Mouse (Mus musculus): Measurements from ENCODE around the gene Gak. TPM values are rescaled to one million over a fixed set of nuclear protein-coding genes. Genes with fewer than 3 reads are reported as not detected.

Gene Gak
- polyA plus RNA-seq, 1 experiment from 2014 or later, result 46.7 TPM

DNA sequence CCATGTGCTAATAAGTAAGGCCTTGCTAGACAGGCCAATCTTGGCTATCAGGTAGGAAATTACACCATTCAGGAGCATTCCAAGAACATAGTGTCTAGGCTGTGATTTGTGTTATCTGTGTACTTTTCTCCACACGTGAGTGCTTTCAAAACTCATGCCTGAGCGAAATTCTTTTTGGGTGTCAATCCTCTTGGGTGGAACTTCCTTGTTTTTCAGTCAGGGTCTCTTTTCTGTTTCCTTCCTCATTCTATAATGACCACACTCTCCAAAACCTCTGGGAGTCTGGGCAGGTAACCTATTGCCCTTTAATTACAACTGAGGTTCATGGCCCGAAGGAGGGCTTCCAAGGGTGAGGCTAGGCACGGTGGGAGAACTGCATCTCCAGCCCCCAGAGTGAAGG, 63.0 kb downstream of the Gak start:
- peaks cover 45% of the 10 kb centered on the region for H3K36me3 ChIP-seq

DNA sequence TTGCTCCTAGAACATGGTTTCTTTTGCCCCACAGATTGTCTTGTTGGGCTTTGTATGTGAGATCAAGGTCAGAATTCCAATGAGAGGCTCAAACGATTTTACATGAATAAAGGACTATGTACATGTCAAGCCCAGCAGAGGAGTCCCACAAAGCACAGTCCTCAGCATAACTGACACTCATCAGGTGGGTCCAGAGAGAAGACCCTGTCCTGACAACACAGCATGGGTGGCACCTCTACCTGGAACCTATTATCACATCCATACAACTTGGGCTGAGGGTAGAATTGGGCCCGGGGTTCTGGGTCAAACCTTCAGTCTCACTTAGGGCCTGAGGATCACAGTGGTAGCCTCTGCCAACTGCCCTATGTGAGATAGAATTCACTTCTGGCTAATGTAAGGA, 64.2 kb downstream of the Gak start:
- peaks cover 33% of the 10 kb centered on the region for H3K36me3 ChIP-seq
- H3K4me2 ChIP-seq, result no peak overlapping the region
- H3K9me3 ChIP-seq, result no peaks in the 10 kb centered on the region
- no peaks in the 10 kb centered on the region for H3K4me1 ChIP-seq
- 88% methylated on average over 2 of the region's 2 CpGs for WGBS
- H3K9ac ChIP-seq, result no peak overlapping the region
- no peaks in the 10 kb centered on the region for H3K27me3 ChIP-seq
- no peak overlapping the region for H3K4me3 ChIP-seq
- ATAC-seq (ENCODE audit: insufficient number of reproducible peaks, insufficient read depth, low FRiP score, low TSS enrichment, low read depth), result 0 out of 2 replicates have a peak, but pooled peaks have one; percentile 37
- H3K27ac ChIP-seq, result no peak overlapping the region

More for the DNA sequence above, 63.0 kb downstream of the Gak start:
- WGBS, result 91% methylated on average over 4 of the region's 4 CpGs
- Histone ChIP-seq H3K27me3 (no peaks in the 10 kb centered on the region), H3K4me2 (no peak overlapping the region), H3K9ac (no peak overlapping the region), H3K9me3 (no peaks in the 10 kb centered on the region), H3K4me3 (no peak overlapping the region), H3K4me1 (no peaks in the 10 kb centered on the region), H3K27ac (no peak overlapping the region)
- no peak for ATAC-seq (ENCODE audit: insufficient number of reproducible peaks, insufficient read depth, low FRiP score, low TSS enrichment, low read depth)

DNA sequence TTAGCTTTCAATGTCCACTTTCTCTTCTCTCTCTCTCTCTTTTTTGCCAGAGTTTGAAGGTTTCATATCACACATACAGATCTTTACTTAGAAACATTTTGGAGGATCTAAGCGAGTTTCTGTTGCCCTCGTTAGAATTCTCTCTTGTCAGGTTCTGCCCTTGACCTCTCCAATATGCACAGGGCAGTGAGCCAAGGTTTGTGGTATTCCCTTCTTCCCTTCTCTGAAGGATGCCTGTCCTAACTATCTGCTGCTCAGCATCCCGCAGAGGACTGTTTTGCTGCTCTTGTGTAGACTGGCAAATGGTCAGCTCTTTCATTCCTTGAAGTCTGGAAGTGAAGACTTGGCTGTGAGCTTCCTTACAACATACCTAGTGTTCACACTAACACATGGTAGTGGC, 65.2 kb downstream of the Gak start:
- H3K27ac ChIP-seq, result no peak overlapping the region
- H3K4me3 ChIP-seq, result no peak overlapping the region
- no peaks in the 10 kb centered on the region for H3K9me3 ChIP-seq
- no peaks in the 10 kb centered on the region for H3K27me3 ChIP-seq
- H3K4me2 ChIP-seq, result no peak overlapping the region
- WGBS, result 87% methylated on average over 3 of the region's 3 CpGs
- H3K4me1 ChIP-seq, result no peaks in the 10 kb centered on the region
- no peak overlapping the region for H3K9ac ChIP-seq
- ATAC-seq (ENCODE audit: insufficient number of reproducible peaks, insufficient read depth, low FRiP score, low TSS enrichment, low read depth), result no peak
- peaks cover 23% of the 10 kb centered on the region for H3K36me3 ChIP-seq

DNA sequence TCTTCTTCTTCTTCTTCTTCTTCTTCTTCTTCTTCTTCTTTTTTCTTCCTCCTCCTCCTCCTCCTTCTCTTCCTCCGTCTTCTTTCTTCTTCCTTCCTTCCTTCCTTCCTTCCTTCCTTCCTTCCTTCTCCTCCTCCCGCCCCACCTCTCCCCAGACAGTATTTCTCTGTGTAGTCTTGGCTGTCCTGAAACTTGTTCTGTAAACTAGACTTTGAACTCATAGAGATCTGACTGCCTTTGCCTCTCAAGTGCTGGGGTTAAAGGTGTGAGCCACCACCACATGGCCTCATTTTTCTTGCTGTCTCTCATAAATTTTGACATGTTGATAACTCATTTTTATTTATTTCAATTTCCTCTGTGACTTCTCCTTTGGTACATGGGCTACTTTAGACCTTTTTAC, 67.1 kb downstream of the Gak start:
- peaks cover 4% of the 10 kb centered on the region for H3K36me3 ChIP-seq
- no peak for ATAC-seq (ENCODE audit: insufficient number of reproducible peaks, insufficient read depth, low FRiP score, low TSS enrichment, low read depth)
- no peaks in the 10 kb centered on the region for H3K4me1 ChIP-seq
- no peak overlapping the region for H3K9ac ChIP-seq
- no peaks in the 10 kb centered on the region for H3K27me3 ChIP-seq
- whole genome bisulfite sequencing, result 86% methylated on average over 2 of the region's 2 CpGs
- H3K4me3 ChIP-seq, result no peak overlapping the region
- no peak overlapping the region for H3K27ac ChIP-seq
- H3K4me2 ChIP-seq, result no peak overlapping the region
- no peaks in the 10 kb centered on the region for H3K9me3 ChIP-seq

DNA sequence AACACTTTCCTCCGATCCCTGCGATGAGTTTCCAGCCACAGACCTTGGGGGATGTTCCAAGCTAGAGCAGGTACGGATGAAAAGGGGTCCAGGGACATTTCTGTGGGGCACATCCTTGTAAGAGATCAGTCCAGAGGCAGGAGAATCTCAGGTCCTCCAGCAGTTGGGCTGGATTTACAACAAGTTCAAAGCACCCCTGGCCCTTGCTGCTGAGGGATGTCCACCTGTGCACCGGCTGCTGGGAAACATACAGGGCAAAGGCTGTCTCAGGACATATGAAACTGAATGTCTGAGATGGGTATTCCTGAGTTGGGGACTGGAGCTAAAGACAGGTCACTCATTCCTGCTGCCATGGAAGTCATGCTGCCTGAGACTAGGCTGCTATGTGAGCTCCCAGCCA, 72.6 kb downstream of the Gak start:
- Histone ChIP-seq H3K27me3 (peaks cover 11% of the 10 kb centered on the region; the same call in 1 of the 2 replicates), H3K36me3 (no peaks in the 10 kb centered on the region), H3K9me3 (no peaks in the 10 kb centered on the region), H3K9ac (no peak overlapping the region), H3K4me1 (no peaks in the 10 kb centered on the region), H3K4me3 (no peak overlapping the region), H3K27ac (no peak overlapping the region), H3K4me2 (no peak overlapping the region)
- 77% methylated on average over 4 of the region's 4 CpGs for WGBS
- ATAC-seq (ENCODE audit: insufficient number of reproducible peaks, insufficient read depth, low FRiP score, low TSS enrichment, low read depth), result no peak

DNA sequence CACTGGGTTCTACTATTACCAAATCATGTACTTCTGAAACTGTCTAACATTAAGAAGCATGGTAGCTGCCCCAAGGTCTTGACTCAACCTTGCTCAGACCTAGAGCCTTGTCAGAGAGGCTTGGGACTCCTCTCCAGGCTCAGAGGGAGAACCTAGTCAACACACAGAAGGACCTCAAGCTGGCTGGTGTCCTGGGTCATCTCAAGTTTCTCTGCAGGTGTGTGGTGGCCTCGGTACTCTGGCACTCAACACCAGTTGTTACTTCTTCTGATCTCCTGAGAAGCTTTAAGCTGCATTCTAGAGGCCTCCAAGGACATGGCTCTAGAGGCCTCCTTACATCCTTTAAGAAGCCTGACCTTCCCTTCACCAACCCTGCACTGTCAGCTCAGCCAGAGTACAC, 75.5 kb downstream of the Gak start:
- ATAC-seq (ENCODE audit: insufficient number of reproducible peaks, insufficient read depth, low FRiP score, low TSS enrichment, low read depth), result no peak
- Histone ChIP-seq H3K9me3 (no peaks in the 10 kb centered on the region), H3K4me2 (no peak overlapping the region), H3K4me1 (peaks cover 13% of the 10 kb centered on the region), H3K27me3 (peaks cover 37% of the 10 kb centered on the region), H3K27ac (no peak overlapping the region), H3K9ac (no peak overlapping the region), H3K36me3 (no peaks in the 10 kb centered on the region), H3K4me3 (no peak overlapping the region)
- WGBS, result 73% methylated on average over 1 of the region's 1 CpGs

DNA sequence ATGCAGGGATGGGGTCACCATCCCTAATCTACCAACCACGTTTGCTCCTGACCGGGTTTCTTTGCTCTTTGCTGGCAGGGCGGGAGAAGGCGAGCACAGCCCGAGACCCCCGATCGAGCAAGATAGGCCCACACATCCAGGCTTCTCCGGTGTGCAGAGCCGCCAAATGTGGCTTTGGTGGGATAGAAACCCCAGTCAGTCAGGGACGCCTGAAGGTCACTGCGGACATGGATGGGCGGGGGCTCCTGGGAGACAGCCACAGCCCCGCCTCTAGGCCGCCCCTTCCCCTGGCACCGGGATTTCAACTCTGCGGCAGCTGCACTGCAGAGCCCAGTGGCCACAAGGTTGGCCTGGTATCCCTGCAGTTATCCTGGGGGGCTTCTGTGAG, 79.4 kb downstream of the Gak start:
- no peak overlapping the region for H3K27ac ChIP-seq
- WGBS, result under 1% methylated on average over 16 of the region's 16 CpGs
- H3K4me2 ChIP-seq, result peak overlapping the region; percentile 73
- ATAC-seq (ENCODE audit: insufficient number of reproducible peaks, insufficient read depth, low FRiP score, low TSS enrichment, low read depth), result no peak
- peaks cover 52% of the 10 kb centered on the region for H3K27me3 ChIP-seq
- H3K4me3 ChIP-seq, result peak overlapping the region; percentile 41
- H3K9me3 ChIP-seq, result no peaks in the 10 kb centered on the region
- peak overlapping the region; percentile 32; the same call in 1 of the 2 replicates for H3K9ac ChIP-seq
- no peaks in the 10 kb centered on the region for H3K36me3 ChIP-seq
- peaks cover 14% of the 10 kb centered on the region for H3K4me1 ChIP-seq

DNA sequence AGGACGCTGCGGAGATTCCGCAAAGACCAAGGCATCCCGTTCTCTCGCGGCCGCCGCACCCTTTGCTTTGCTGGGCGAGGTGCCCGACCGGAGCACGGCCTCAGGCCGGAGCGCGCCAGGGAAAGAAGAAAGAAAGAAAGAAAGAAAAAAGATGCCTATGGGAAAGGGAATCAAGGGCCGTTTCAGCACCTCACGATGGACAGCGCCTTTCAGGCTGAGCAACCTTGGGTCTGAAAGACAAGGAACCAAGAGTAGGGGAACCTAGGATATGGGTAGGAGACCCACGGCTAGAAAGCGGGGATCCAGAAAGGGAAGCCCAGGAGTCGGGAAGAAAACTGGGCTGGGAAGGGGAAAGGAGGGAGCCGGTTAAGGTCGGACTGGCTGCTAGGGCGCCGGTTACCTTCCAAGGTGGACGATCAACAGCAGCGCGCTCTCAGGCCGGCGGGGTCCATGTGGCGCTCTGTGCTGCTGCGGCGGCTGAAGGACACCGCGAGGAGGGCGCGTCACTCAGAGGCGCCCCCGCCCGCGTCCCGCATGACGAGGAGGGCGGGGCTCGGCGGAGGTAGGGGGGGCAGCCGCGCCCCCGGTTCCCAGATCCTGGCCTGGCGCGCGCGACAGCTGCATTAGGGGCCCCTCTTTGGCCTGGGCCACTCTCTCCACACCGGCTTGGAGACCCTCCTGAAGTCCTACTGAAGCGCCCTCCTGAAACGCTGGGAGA, 79.9 kb downstream of the Gak start, which contains the start of gene Cplx1:
Cplx1 (minus strand) TSS at position 536 of the 718 bp plus-strand sequence.
- H3K9me3 ChIP-seq, result no peaks in the 10 kb centered on the region
- WGBS, result under 1% methylated on average over 55 of the region's 56 CpGs
- H3K27ac ChIP-seq, result no peak within 1 kb of the TSS
- ATAC-seq (ENCODE audit: insufficient number of reproducible peaks, insufficient read depth, low FRiP score, low TSS enrichment, low read depth), result 0 out of 2 replicates have a peak, but pooled peaks have one; percentile 11
- peaks cover 14% of the 10 kb centered on the region for H3K4me1 ChIP-seq
- H3K36me3 ChIP-seq, result no peaks in the 10 kb centered on the region
- peak within 1 kb of the TSS; percentile 32; the same call in 1 of the 2 replicates for H3K9ac ChIP-seq
- H3K4me2 ChIP-seq, result peak within 1 kb of the TSS; percentile 73
- H3K4me3 ChIP-seq, result peak within 1 kb of the TSS; percentile 41
- peaks cover 52% of the 10 kb centered on the region for H3K27me3 ChIP-seq

DNA sequence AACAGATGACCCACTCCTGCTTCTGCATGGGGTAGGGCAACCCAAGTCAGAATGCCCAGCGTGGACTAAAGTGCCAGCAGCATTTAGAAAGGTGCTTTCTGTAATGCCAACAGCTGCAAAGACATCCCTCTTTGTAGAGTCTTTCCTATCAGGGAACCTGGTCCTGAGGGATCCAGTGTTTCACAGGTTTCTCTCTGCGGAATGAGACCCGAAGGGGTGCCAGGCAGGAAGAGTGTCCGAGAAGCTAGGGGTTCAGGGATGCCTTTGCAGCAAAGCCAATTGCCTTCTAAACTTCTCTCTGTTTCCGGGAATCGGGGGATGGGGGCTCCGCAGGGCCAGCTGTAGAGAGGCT, 80.4 kb downstream of the Gak start:
- no peak for ATAC-seq (ENCODE audit: insufficient number of reproducible peaks, insufficient read depth, low FRiP score, low TSS enrichment, low read depth)
- H3K9me3 ChIP-seq, result no peaks in the 10 kb centered on the region
- peak overlapping the region; percentile 41 for H3K4me3 ChIP-seq
- peaks cover 14% of the 10 kb centered on the region for H3K4me1 ChIP-seq
- no peak overlapping the region for H3K27ac ChIP-seq
- H3K36me3 ChIP-seq, result no peaks in the 10 kb centered on the region
- H3K4me2 ChIP-seq, result peak overlapping the region; percentile 73
- H3K27me3 ChIP-seq, result peaks cover 48% of the 10 kb centered on the region
- H3K9ac ChIP-seq, result no peak overlapping the region
- 18% methylated on average over 7 of the region's 7 CpGs for WGBS

DNA sequence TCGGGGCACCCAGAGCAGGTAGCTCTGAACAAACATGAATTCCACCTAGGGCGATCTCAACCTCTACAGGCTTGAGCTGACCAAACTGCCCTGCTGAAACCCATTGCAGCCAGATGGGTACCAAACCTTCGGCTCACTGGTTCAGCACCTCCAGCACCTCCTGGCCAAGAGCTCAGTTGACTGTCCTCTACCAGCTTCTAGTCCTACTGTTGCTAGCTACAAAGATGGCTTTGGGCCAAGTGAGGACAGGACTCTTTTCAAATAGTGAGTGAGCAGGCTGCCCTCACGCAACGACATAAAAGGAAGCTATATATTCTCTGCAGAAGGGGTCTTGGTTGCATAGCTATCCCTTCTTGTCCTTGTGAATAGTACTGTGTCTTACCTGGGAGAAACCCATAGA, 81.9 kb downstream of the Gak start:
- Histone ChIP-seq H3K4me3 (no peak overlapping the region), H3K4me1 (peaks cover 14% of the 10 kb centered on the region), H3K4me2 (no peak overlapping the region), H3K9ac (no peak overlapping the region), H3K27me3 (peaks cover 43% of the 10 kb centered on the region), H3K27ac (no peak overlapping the region), H3K9me3 (no peaks in the 10 kb centered on the region), H3K36me3 (no peaks in the 10 kb centered on the region)
- WGBS, result 91% methylated on average over 5 of the region's 5 CpGs
- ATAC-seq (ENCODE audit: insufficient number of reproducible peaks, insufficient read depth, low FRiP score, low TSS enrichment, low read depth), result no peak

DNA sequence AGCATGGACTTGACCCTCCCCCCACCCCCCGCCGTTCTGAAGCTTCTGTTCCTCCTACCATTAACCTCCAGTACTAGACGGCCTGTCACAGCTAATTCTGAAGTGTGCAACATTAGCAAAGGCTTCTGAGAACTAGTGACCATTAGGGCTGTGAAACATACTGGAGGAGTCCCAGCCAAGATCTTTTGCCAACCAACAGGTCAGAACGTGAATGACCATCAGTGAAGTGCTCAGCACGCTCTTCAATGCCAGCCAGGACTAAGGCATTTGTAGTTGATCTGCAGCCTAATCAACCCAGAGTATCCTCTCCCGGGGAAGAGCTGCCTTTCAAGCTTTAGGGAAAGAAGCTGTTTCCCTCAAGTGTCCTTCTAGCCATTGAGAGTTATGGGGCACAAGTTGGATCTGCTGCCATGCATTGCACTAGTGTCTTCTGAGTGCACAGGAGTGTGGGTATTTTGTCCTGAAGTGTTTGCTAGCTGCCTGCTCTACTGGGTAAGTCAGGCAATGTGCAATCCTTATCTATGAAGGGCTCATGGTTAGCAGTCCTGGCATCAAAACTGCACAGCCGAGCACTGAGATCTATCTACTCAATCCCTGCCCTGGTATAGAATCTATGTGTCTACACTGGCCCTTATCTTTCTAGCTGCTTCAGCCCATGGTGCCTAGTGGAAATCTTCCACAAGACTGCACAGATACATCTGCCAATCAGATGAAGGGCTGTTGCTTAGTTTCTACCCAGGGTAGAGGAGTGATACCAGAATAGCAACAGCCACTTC, 85.9 kb downstream of the Gak start:
- 69% methylated on average over 7 of the region's 7 CpGs for WGBS
- no peak overlapping the region for H3K9ac ChIP-seq
- H3K36me3 ChIP-seq, result no peaks in the 10 kb centered on the region
- no peaks in the 10 kb centered on the region for H3K9me3 ChIP-seq
- no peak overlapping the region for H3K4me3 ChIP-seq
- no peak overlapping the region for H3K27ac ChIP-seq
- H3K27me3 ChIP-seq, result peaks cover 11% of the 10 kb centered on the region
- ATAC-seq (ENCODE audit: insufficient number of reproducible peaks, insufficient read depth, low FRiP score, low TSS enrichment, low read depth), result no peak
- H3K4me2 ChIP-seq, result no peak overlapping the region
- H3K4me1 ChIP-seq, result no peaks in the 10 kb centered on the region

DNA sequence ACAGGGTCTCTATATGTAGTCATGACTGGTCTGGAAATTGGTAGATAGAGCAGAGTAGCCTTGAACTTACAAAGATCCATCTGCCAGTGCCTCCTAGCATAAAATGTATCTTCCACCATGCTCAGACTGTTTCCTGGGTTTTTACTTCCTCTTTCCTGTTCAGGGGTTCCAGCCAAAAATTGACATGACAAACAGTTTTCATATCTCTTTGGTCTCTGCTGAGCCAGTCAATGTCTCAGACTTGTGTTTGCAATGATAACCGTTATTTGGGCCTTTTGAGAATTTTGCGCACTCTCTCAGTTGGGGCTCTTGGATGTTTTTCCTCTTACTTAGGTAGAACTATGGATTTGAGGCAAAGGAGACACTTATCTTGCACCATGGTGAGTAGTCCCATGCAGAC, 95.4 kb downstream of the Gak start:
- Histone ChIP-seq H3K27ac (no peak overlapping the region), H3K4me1 (no peaks in the 10 kb centered on the region), H3K9me3 (peaks cover 10% of the 10 kb centered on the region), H3K9ac (no peak overlapping the region), H3K4me3 (no peak overlapping the region), H3K36me3 (no peaks in the 10 kb centered on the region), H3K4me2 (no peak overlapping the region), H3K27me3 (no peaks in the 10 kb centered on the region)
- 96% methylated on average over 2 of the region's 2 CpGs for WGBS
- no peak for ATAC-seq (ENCODE audit: insufficient number of reproducible peaks, insufficient read depth, low FRiP score, low TSS enrichment, low read depth)

Measured in embryonic facial prominence, embryonic 13.5 days (tissue).